Mouse (Mus musculus): ENCODE measurements around the gene Edil3.

DNA sequence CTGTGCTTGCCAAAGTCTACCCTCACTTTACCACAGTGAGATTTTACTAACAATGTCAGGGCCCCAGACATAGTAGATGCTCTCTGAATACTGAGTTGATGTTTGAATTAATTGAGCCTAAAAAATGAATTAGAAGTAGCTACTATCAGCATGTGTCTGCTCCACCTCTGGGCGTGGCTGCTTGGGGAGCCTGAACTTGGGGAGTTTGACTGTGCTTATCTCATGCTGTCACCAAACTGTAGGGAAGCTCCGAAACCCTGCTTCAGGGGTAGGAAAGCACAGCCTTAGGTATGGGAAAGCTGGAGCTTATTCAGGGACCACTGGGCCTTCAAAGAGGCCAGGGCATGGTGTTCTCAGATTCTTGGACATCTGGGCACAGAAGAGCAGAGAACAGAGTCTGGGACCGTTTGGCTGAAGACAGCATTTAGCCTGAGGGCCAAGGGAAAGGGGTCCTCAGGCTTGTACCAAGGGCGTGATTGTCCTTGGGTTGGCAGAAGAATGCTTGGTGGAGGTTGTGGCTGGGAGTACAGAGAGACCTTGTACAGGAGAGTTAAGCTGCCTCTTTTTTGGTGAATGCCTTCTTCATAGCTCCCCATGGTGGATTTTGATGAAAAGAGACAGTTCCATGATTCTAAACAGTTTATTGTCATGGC is 432.8 kb downstream of the Edil3 start:
- TF ChIP-seq EP300 (optimal IDR thresholded peaks at IDR 0.05) (no peak), CTCF (IDR thresholded peaks at IDR 0.05; ENCODE audit: low read depth) (no peak)
